Mouse (Mus musculus): Measurements from ENCODE around the gene Nsf.
A peak's percentile ranks its signal among the peaks of the same experiment; 100 is the strongest.

DNA sequence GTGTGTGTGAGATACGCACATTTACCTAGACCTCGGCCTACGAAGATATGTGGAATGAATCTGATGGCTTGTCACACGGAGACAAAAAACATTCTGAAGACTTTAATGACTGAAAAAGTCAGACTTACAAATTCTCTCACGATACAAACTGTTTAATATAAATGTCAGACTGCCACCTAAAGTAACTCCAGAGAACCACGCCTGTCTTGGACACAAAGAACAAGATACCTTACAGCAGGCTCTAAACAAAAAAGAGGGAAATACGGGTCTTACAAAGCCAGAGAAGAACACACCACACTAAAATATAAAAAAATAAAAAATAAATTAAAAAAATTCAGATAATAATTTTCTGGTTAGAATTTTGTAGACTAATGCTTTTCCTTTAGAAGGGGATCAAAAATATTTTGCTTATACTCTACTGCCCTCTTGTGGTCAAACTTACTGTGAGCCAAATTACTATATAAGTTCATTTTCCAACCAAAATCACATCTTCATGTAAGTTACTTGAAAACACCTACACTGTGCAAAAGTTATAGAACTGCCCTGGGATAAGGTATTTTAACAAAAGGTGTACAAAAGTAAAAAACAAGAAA lies 42.8 kb downstream of the Nsf start:
- TF ChIP-seq CTCF (IDR thresholded peaks at IDR 0.05; ENCODE audit: low read depth) (peak; percentile 74), EP300 (optimal IDR thresholded peaks at IDR 0.05) (no peak)
